Mouse (Mus musculus) megakaryocyte progenitor cell, adult 5-6 weeks (primary cell): ENCODE data around the gene Ccn2. TPM values are rescaled to one million over a fixed set of nuclear protein-coding genes. Genes with fewer than 3 reads are reported as not detected.

Source experiments
- ATAC-seq: replicated peaks from 2 replicates; pipeline ENCODE4 v1.8.0; 2016; ENCODE audit warnings: mild to moderate bottlenecking, moderate TSS enrichment, inconsistent platforms; ENCODE audit not compliant: poor library complexity
- total RNA-seq, 2 experiments: library from RNA; stranded (forward) in 1 of 2; stranded (reverse) in 1 of 2; fragments of 157-497, 149-512 nt in 1 of 2; fragments of 200-1000 nt in 1 of 2; gene quantifications; 2 replicates each; pipeline versions ENCODE4 v1.2.3 to v1.2.4; 2015 to 2017

Gene Ccn2
- total RNA-seq, 2 experiments from 2014 or later, result not detected

DNA sequence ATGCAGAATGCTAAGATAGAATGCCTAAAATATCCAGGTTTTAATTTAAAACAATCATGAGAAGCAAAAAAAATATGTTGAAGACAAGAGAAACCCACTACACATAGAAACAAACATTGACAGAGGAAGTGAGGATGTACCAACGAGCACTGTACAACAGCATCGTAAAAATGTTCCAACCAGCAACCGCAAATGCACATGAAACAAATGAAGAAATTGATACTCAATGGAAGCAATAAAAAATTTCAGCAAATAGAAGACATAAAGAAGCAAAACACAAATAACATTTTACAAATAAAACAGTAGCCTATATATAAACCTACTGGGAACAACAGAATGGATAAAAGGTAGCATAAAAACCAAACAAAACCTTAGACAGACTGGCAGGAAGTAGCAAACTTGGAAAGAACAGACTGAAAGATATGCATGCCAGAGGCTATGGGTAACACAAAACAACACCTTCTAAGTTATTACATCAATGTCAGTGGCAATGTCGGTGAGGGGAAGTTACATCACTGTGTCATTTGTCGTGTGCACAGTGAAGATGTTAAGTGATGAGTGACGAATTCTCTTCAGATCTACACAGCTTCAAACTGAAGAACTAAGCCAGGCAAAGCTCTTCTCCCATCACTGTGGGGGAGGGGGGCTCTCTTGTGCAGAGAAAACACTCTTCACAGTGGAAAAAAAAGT is 45.1 kb downstream of the Ccn2 start:
- peak; percentile 25; the same call in 1 of the 2 replicates for ATAC-seq

- ATAC-seq, result peak; percentile 32; the same call in 1 of the 2 replicates
These were observed 46.3 kb downstream of the Ccn2 start for GRCm38 (mm10) chr10:24641416-24642140.

GRCm38 (mm10) chr10:24642796-24643580 is 47.7 kb downstream of the Ccn2 start:
- ATAC-seq, result peak; percentile 73

DNA sequence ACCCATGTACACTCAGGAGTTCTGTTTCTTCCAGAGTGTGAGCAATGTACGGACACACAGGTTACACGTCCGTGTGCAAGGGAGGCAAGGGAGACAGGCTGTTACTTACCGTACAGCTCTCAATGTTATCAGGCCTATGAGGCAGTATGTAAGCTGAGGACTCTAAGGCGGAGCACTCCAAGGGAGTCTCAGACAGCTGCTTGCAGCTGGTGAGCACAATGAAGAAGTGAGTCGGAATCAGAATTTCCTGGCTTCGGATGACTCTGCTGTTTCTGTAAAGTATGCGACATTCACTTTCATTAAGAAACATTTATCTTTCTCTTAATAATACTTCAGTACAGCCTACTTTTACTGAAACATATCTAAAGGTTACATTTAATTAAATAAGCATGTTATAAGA is 49.9 kb downstream of the Ccn2 start:
- no peak for ATAC-seq

Other genes with a start within 250 kb of the Ccn2 start
- gene Enpp1, start 116.7 kb downstream of the Ccn2 start, total RNA-seq (2015), result 3.7 and 5.9 TPM in 2 replicates
- 1.6 and 3.5 TPM in 2 replicates for gene Enpp1, start 116.7 kb downstream of the Ccn2 start, total RNA-seq (2017)
- 0.22 and 0.54 TPM in 2 replicates for gene Enpp3, start 247.4 kb downstream of the Ccn2 start, total RNA-seq (2015)
- gene Enpp3, start 247.4 kb downstream of the Ccn2 start, total RNA-seq (2017), result 0.10 and 0.12 TPM in 2 replicates